Mouse (Mus musculus) bone marrow, adult 2 months (tissue): ENCODE measurements around the gene Cabin1.

Source experiments
- CTCF ChIP-seq: fragments of 200-500 bp; IDR thresholded peaks from 2 replicates; pipeline ENCODE4 v1.5.1; 2011; ENCODE audit warnings: low read length, control low read depth; ENCODE audit not compliant: control insufficient read depth, insufficient read depth
- POLR2A ChIP-seq: fragments of 200-500 bp; IDR thresholded peaks from 2 replicates; pipeline ENCODE4 v1.6.1; 2011; ENCODE audit warnings: low read depth, mild to moderate bottlenecking, control low read depth, low read length, borderline replicate concordance; ENCODE audit not compliant: control insufficient read depth

GRCm38 (mm10) chr10:75696597-75697355 lies 67.4 kb downstream of the Cabin1 start:
- TF ChIP-seq CTCF (no peak), POLR2A (no peak)
